Mouse (Mus musculus) lung, adult 2 months (tissue): Measurements from ENCODE around the gene Rc3h2. TPM values are rescaled to one million over a fixed set of nuclear protein-coding genes. Genes with fewer than 3 reads are reported as not detected.

Experiments
- DNase-seq: peaks from one replicate; pipeline ENCODE4 v3.0.0; 2022
- H3K4me1 ChIP-seq: fragments of 200-500 bp; 2 replicates; pipeline ENCODE4 v1.6.1; 2011; ENCODE audit warnings: low read length; ENCODE audit not compliant: control insufficient read depth, insufficient read depth
- H3K4me3 ChIP-seq: fragments of 200-500 bp; replicated peaks from 2 replicates; pipeline ENCODE3; 2011; ENCODE audit warnings: low read depth, mild to moderate bottlenecking, control low read depth, low read length; ENCODE audit errors: extremely low read depth
- CTCF ChIP-seq: fragments of 200-500 bp; IDR thresholded peaks from 2 replicates; pipeline ENCODE4 v1.5.1; 2011; ENCODE audit warnings: mild to moderate bottlenecking, low read length, control low read depth; ENCODE audit not compliant: insufficient read depth
- POLR2A ChIP-seq: fragments of 200-500 bp; IDR thresholded peaks from 2 replicates; pipeline ENCODE4 v1.6.1; 2011; ENCODE audit warnings: low read depth, mild to moderate bottlenecking, control low read depth, low read length, borderline replicate concordance; ENCODE audit errors: extremely low read depth
- WGBS: fragments of 180-500 bp; shearing (Covaris S2); methylation state at CpG from one replicate; pipeline ENCODE4 v1.1.7; 2018; 5-methylcytosine and 5-hydroxymethylcytosine counted together
- polyA plus RNA-seq: library from polyadenylated mRNA; depleted of rRNA; stranded (reverse); fragments of >200 nt; gene quantifications from 2 replicates; pipeline ENCODE4 v1.2.3, GENCODE M21; 2012; rRNA removed

Rc3h2 gene
- polyA plus RNA-seq = 5.7 and 8.6 TPM in 2 replicates

GRCm38 (mm10) chr2:37422306-37423304, at the start of gene Rc3h2:
Rc3h2 (minus strand) TSS chr2:37422903.
- peak; percentile 93 for DNase-seq
- no peak for TF ChIP-seq CTCF
- peak; percentile 90 for TF ChIP-seq POLR2A
- peaks cover 3% of the 10 kb centered on the region; the same call in 1 of the 2 replicates for H3K4me1 ChIP-seq
- WGBS = under 1% methylated on average over 72 of the region's 75 CpGs
- peak within 1 kb of the TSS; percentile 88 for H3K4me3 ChIP-seq

GRCm38 (mm10) chr2:37466266-37466665, 43.6 kb upstream of the Rc3h2 start:
- 94% methylated on average over 4 of the region's 4 CpGs for WGBS
- Histone ChIP-seq H3K4me1 (no peaks in the 10 kb centered on the region; the same call in 1 of the 2 replicates), H3K4me3 (no peak overlapping the region)
- DNase-seq = no peak
- TF ChIP-seq POLR2A = no peak
- no peak for TF ChIP-seq CTCF

GRCm38 (mm10) chr2:37460707-37461106, 38.0 kb upstream of the Rc3h2 start:
- Histone ChIP-seq H3K4me1 (no peaks in the 10 kb centered on the region; the same call in 1 of the 2 replicates), H3K4me3 (no peak overlapping the region)
- DNase-seq = no peak
- WGBS = 97% methylated on average over 4 of the region's 4 CpGs
- TF ChIP-seq POLR2A (no peak), CTCF (no peak)

GRCm38 (mm10) chr2:37452376-37452760, 29.7 kb upstream of the Rc3h2 start:
- Histone ChIP-seq H3K4me1 (peaks cover 5% of the 10 kb centered on the region), H3K4me3 (peak overlapping the region; percentile 66)
- TF ChIP-seq POLR2A (no peak), CTCF (no peak)
- no peak for DNase-seq
- 1% methylated on average over 22 of the region's 24 CpGs for WGBS

GRCm38 (mm10) chr2:37451667-37452375, 29.1 kb upstream of the Rc3h2 start:
- TF ChIP-seq POLR2A (peak; percentile 90), CTCF (no peak)
- peak; percentile 90 for DNase-seq
- WGBS = 5% methylated on average over 44 of the region's 44 CpGs
- H3K4me3 ChIP-seq = peak overlapping the region; percentile 66
- H3K4me1 ChIP-seq = peaks cover 5% of the 10 kb centered on the region

- peak; percentile 96 for DNase-seq
- TF ChIP-seq POLR2A (peak; percentile 87), CTCF (no peak)
- H3K4me1 ChIP-seq = no peaks in the 10 kb centered on the region
- peak within 1 kb of the TSS; percentile 79 for H3K4me3 ChIP-seq
- WGBS = under 1% methylated on average over 51 of the region's 51 CpGs
Observed at GRCm38 (mm10) chr2:37442611-37443591, 20.2 kb upstream of the Rc3h2 start, which contains the start of the genes Zbtb26, Zbtb6 and Rabgap1. Zbtb26 (minus strand) TSS chr2:37443135. Zbtb6 (minus strand) TSS chr2:37443171. Rabgap1 (plus strand) TSS chr2:37443279.

- DNase-seq = no peak
- TF ChIP-seq CTCF (no peak), POLR2A (no peak)
- Histone ChIP-seq H3K4me1 (no peaks in the 10 kb centered on the region; the same call in 1 of the 2 replicates), H3K4me3 (no peak overlapping the region)
- WGBS = 41% methylated on average over 7 of the region's 7 CpGs
Observed at GRCm38 (mm10) chr2:37431609-37432008, 8.9 kb upstream of the Rc3h2 start.
